Mouse (Mus musculus) hindbrain, embryonic 15.5 days (tissue): ENCODE results near the gene Entpd7. TPM values are rescaled to one million over a fixed set of nuclear protein-coding genes. Genes with fewer than 3 reads are reported as not detected.

Experiments
- ATAC-seq: fragments of 200-750 bp; cut with Nextera tagmentation; 2 replicates; pipeline ENCODE4 v1.8.0; 2017; ENCODE audit warnings: low read depth, moderate number of reproducible peaks, moderate TSS enrichment; ENCODE audit not compliant: low FRiP score
- H3K27ac ChIP-seq: fragments of 300-500 bp; sonication (generic); replicated peaks from 2 replicates; pipeline ENCODE4 v1.5.1; 2015; ENCODE audit warnings: mild to moderate bottlenecking, inconsistent platforms
- H3K27me3 ChIP-seq: fragments of 300-500 bp; sonication (generic); 2 replicates; pipeline ENCODE4 v1.6.1; 2015; ENCODE audit warnings: control low read depth, inconsistent platforms
- H3K36me3 ChIP-seq: fragments of 300-500 bp; sonication (generic); 2 replicates; pipeline ENCODE4 v1.6.1; 2015; ENCODE audit warnings: control low read depth, inconsistent platforms
- H3K4me1 ChIP-seq: fragments of 300-500 bp; sonication (generic); replicated peaks from 2 replicates; pipeline ENCODE4 v1.6.1; 2015; ENCODE audit warnings: control low read depth, inconsistent platforms
- H3K4me2 ChIP-seq: fragments of 300-500 bp; sonication (generic); 2 replicates; pipeline ENCODE4 v1.6.1; 2015; ENCODE audit warnings: moderate library complexity, mild to moderate bottlenecking, inconsistent platforms
- H3K4me3 ChIP-seq: fragments of 300-500 bp; sonication (generic); 2 replicates; pipeline ENCODE4 v1.5.1; 2015; ENCODE audit warnings: mild to moderate bottlenecking, inconsistent platforms
- H3K9ac ChIP-seq: fragments of 300-500 bp; sonication (generic); 2 replicates; pipeline ENCODE4 v1.6.1; 2015; ENCODE audit warnings: inconsistent platforms
- H3K9me3 ChIP-seq: fragments of 300-500 bp; sonication (generic); 2 replicates; pipeline ENCODE4 v1.6.1; 2016; ENCODE audit warnings: control low read depth, inconsistent platforms
- WGBS: fragments of 180-500 bp; shearing (Covaris S2); methylation state at CpG from one replicate; pipeline ENCODE4 v1.1.7; 2015; 5-methylcytosine and 5-hydroxymethylcytosine counted together
- polyA plus RNA-seq: library from polyadenylated mRNA; unstranded; fragments of >200 nt; fragmentation: Nextera tagmentation; extraction: Ambion mirVana; gene quantifications from 2 replicates; pipeline ENCODE4 v1.2.1, GENCODE M21; 2015

The Entpd7 gene
- polyA plus RNA-seq, 1 experiment from 2014 or later = 8.4 TPM

DNA sequence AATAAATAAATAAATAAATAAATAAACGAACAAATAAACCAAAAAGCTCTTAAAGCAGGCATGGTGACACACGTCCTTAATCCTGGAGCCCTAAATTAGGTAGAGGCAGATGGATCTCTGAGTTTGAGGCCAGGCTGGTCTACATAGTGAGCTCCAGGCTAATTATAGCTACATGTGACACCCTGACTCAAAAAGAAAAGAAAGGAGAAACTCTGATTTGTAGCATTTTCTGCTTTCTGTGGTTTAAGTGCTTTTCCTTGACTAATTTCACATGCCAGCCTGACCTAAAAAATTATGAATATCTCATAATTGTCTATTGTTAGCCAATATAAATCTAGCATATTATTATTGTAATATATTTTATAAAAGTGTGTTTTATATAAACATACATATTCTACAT is 72.9 kb downstream of the Entpd7 start:
- no peak overlapping the region for H3K9ac ChIP-seq
- no peak for ATAC-seq
- H3K27me3 ChIP-seq = no peaks in the 10 kb centered on the region
- 86% methylated on average over 2 of the region's 2 CpGs for WGBS
- H3K27ac ChIP-seq = no peak overlapping the region
- H3K4me3 ChIP-seq = no peak overlapping the region
- no peak overlapping the region for H3K4me2 ChIP-seq
- no peaks in the 10 kb centered on the region for H3K4me1 ChIP-seq
- no peaks in the 10 kb centered on the region for H3K9me3 ChIP-seq
- no peaks in the 10 kb centered on the region for H3K36me3 ChIP-seq

DNA sequence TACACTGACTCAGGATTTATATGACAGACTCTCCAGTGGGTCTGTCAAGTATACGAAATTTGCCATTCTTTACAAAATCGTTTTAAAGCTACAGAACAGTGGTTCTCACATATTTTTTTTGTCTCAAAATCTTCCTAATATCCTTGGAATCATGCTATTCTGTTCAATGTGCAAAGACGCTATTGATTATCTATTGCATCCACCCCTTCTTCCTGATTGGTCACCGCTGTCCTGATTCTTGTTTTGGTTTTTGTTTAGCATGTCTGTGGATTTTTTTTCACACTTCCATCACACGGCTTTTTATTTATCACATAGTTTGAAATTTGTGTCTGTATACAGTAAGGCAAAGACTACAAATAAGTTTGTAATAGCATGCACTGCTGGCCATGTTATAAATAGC is 77.0 kb downstream of the Entpd7 start:
- H3K4me1 ChIP-seq = no peaks in the 10 kb centered on the region
- no peak overlapping the region for H3K9ac ChIP-seq
- no peak overlapping the region for H3K27ac ChIP-seq
- no peaks in the 10 kb centered on the region for H3K27me3 ChIP-seq
- no peaks in the 10 kb centered on the region for H3K36me3 ChIP-seq
- ATAC-seq = no peak
- H3K4me3 ChIP-seq = no peak overlapping the region
- no peaks in the 10 kb centered on the region for H3K9me3 ChIP-seq
- WGBS = 91% methylated on average over 5 of the region's 5 CpGs
- no peak overlapping the region for H3K4me2 ChIP-seq

- no peak for ATAC-seq
- Histone ChIP-seq H3K27me3 (no peaks in the 10 kb centered on the region), H3K27ac (no peak overlapping the region), H3K9ac (no peak overlapping the region), H3K4me3 (no peak overlapping the region), H3K4me2 (no peak overlapping the region), H3K36me3 (no peaks in the 10 kb centered on the region), H3K4me1 (no peaks in the 10 kb centered on the region), H3K9me3 (no peaks in the 10 kb centered on the region)
- 50% methylated on average over 9 of the region's 9 CpGs for WGBS
Observed at GRCm38 (mm10) chr19:43767549-43768322, 78.3 kb downstream of the Entpd7 start.

- H3K4me3 ChIP-seq = no peak overlapping the region
- H3K36me3 ChIP-seq = no peaks in the 10 kb centered on the region
- 87% methylated on average over 5 of the region's 5 CpGs for WGBS
- H3K9ac ChIP-seq = no peak overlapping the region
- no peak overlapping the region for H3K4me2 ChIP-seq
- no peaks in the 10 kb centered on the region for H3K27me3 ChIP-seq
- no peaks in the 10 kb centered on the region for H3K4me1 ChIP-seq
- no peak for ATAC-seq
- no peaks in the 10 kb centered on the region for H3K9me3 ChIP-seq
- H3K27ac ChIP-seq = no peak overlapping the region
Observed at GRCm38 (mm10) chr19:43769366-43769960, 80.0 kb downstream of the Entpd7 start.

- no peak overlapping the region for H3K27ac ChIP-seq
- no peaks in the 10 kb centered on the region for H3K9me3 ChIP-seq
- no peaks in the 10 kb centered on the region for H3K4me1 ChIP-seq
- 93% methylated on average over 4 of the region's 4 CpGs for WGBS
- no peak overlapping the region for H3K9ac ChIP-seq
- H3K4me2 ChIP-seq = no peak overlapping the region
- no peak for ATAC-seq
- H3K36me3 ChIP-seq = no peaks in the 10 kb centered on the region
- H3K4me3 ChIP-seq = no peak overlapping the region
- H3K27me3 ChIP-seq = no peaks in the 10 kb centered on the region
Observed at GRCm38 (mm10) chr19:43770584-43770983, 81.1 kb downstream of the Entpd7 start.

- H3K27ac ChIP-seq = no peak overlapping the region
- no peaks in the 10 kb centered on the region for H3K36me3 ChIP-seq
- H3K4me1 ChIP-seq = no peaks in the 10 kb centered on the region
- no peak overlapping the region for H3K4me3 ChIP-seq
- ATAC-seq = no peak
- H3K9me3 ChIP-seq = no peaks in the 10 kb centered on the region
- no peak overlapping the region for H3K9ac ChIP-seq
- no peaks in the 10 kb centered on the region for H3K27me3 ChIP-seq
- no peak overlapping the region for H3K4me2 ChIP-seq
- 92% methylated on average over 5 of the region's 5 CpGs for WGBS
Observed at GRCm38 (mm10) chr19:43771499-43771969, 82.1 kb downstream of the Entpd7 start.

- Histone ChIP-seq H3K4me3 (no peak overlapping the region), H3K4me2 (no peak overlapping the region), H3K27me3 (no peaks in the 10 kb centered on the region), H3K9me3 (no peaks in the 10 kb centered on the region), H3K9ac (no peak overlapping the region), H3K27ac (no peak overlapping the region), H3K4me1 (no peaks in the 10 kb centered on the region), H3K36me3 (no peaks in the 10 kb centered on the region)
- 54% methylated on average over 6 of the region's 6 CpGs for WGBS
- no peak for ATAC-seq
Observed at GRCm38 (mm10) chr19:43772311-43772710, 82.8 kb downstream of the Entpd7 start.

DNA sequence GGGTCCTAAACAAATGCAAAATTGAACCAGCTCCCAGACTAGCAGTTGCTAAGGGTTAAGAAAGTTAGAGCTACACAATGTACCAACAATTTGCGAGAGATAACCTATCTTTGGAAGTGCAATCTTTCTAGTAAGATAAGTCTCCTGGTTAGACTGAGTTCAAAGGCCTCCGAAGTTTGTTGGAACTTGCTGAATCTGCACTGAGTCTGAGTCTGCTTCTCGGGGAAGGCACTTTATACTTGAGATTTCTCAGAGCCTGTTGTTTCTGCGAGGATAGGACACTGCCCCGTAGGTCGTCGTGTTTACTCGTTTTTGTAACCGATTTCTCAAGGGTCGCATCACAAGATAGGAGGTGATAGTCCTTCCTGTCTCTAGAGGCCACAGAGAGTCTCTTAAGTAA is 86.0 kb downstream of the Entpd7 start:
- no peak for ATAC-seq
- Histone ChIP-seq H3K4me1 (no peaks in the 10 kb centered on the region), H3K27me3 (no peaks in the 10 kb centered on the region), H3K27ac (no peak overlapping the region), H3K9ac (no peak overlapping the region), H3K9me3 (no peaks in the 10 kb centered on the region), H3K4me2 (no peak overlapping the region), H3K36me3 (no peaks in the 10 kb centered on the region), H3K4me3 (no peak overlapping the region)
- 77% methylated on average over 10 of the region's 10 CpGs for WGBS

- Histone ChIP-seq H3K9ac (no peak overlapping the region), H3K27ac (no peak overlapping the region), H3K36me3 (no peaks in the 10 kb centered on the region), H3K4me2 (no peak overlapping the region), H3K9me3 (no peaks in the 10 kb centered on the region), H3K4me1 (no peaks in the 10 kb centered on the region), H3K27me3 (no peaks in the 10 kb centered on the region), H3K4me3 (no peak overlapping the region)
- WGBS = 82% methylated on average over 4 of the region's 4 CpGs
- no peak for ATAC-seq
Observed at GRCm38 (mm10) chr19:43776561-43776960, 87.1 kb downstream of the Entpd7 start.

DNA sequence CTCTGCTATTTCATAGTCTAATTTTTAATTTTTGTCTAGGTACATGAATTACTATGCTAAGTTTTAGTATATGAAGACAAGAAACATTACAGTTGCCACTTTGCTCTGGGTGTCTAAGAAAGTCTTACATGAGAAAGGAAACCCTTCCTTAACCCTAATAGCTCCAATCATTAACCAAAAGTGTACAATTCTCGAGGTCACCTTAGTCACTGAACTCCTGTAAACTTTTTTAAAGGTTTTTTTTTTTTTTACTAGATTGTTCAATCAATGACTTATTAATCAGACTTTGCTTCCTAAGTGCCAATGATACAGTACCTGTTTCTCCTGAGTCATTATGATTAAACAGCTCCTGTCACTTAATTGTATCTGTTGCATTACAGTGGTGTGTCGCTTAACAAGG is 87.8 kb downstream of the Entpd7 start:
- Histone ChIP-seq H3K9me3 (no peaks in the 10 kb centered on the region), H3K4me1 (no peaks in the 10 kb centered on the region), H3K9ac (no peak overlapping the region), H3K4me2 (no peak overlapping the region), H3K4me3 (no peak overlapping the region), H3K27ac (no peak overlapping the region), H3K27me3 (no peaks in the 10 kb centered on the region), H3K36me3 (no peaks in the 10 kb centered on the region)
- 74% methylated on average over 2 of the region's 2 CpGs for WGBS
- ATAC-seq = no peak

- no peak overlapping the region for H3K4me3 ChIP-seq
- no peak for ATAC-seq
Observed at GRCm38 (mm10) chr19:43780391-43780790, 90.9 kb downstream of the Entpd7 start.

DNA sequence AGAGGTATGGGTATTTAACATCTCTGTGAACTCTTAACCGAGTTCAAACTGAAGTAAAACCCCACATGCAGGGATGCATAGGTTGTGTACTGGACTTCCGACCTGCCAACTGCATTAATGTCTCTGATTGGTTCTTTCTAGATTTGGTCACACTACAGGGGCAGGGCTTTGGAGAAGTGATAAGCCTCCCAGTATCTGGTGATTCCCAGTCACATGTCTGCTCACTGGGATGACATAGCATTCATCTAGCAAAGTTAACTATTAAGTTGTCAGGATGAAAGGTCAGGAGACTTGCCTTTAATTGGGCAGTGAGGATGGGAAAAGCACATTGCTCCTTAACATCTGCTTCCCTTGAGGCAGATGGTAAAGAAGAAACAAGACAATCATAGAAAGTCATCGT is 92.5 kb downstream of the Entpd7 start, which contains the start of gene Abcc2:
Abcc2 (plus strand) TSS at position 213 of the 400 bp plus-strand sequence.
- 86% methylated on average over 3 of the region's 3 CpGs for WGBS
- H3K4me3 ChIP-seq = no peak within 1 kb of the TSS
- no peak within 1 kb of the TSS for H3K9ac ChIP-seq
- no peaks in the 10 kb centered on the region for H3K27me3 ChIP-seq
- ATAC-seq = no peak
- H3K36me3 ChIP-seq = no peaks in the 10 kb centered on the region
- no peaks in the 10 kb centered on the region for H3K9me3 ChIP-seq
- no peak within 1 kb of the TSS for H3K27ac ChIP-seq
- no peak within 1 kb of the TSS for H3K4me2 ChIP-seq
- no peaks in the 10 kb centered on the region for H3K4me1 ChIP-seq

More at GRCm38 (mm10) chr19:43780391-43780790, 90.9 kb downstream of the Entpd7 start:
- 92% methylated on average over 5 of the region's 5 CpGs for WGBS
- Histone ChIP-seq H3K4me2 (no peak overlapping the region), H3K9me3 (no peaks in the 10 kb centered on the region), H3K9ac (no peak overlapping the region), H3K27me3 (no peaks in the 10 kb centered on the region), H3K4me1 (no peaks in the 10 kb centered on the region), H3K36me3 (no peaks in the 10 kb centered on the region), H3K27ac (no peak overlapping the region)
